Mouse (Mus musculus): Measurements from ENCODE around the gene Kdm1a.

The Kdm1a gene

GRCm38 (mm10) chr4:136602568-136602967, at the start of gene Kdm1a:
Kdm1a (minus strand) TSS chr4:136602723.
- DNase-seq (ENCODE audit: low spot score in 2 of 2), result peak; percentile 92

- DNase-seq (ENCODE audit: low spot score in 2 of 2), result no peak
Observed at GRCm38 (mm10) chr4:136651882-136652527, 49.5 kb upstream of the Kdm1a start.

GRCm38 (mm10) chr4:136651357-136651811, 48.9 kb upstream of the Kdm1a start:
- no peak for DNase-seq (ENCODE audit: low spot score in 2 of 2)

GRCm38 (mm10) chr4:136650261-136650660, 47.7 kb upstream of the Kdm1a start:
- no peak for DNase-seq (ENCODE audit: low spot score in 2 of 2)

GRCm38 (mm10) chr4:136649480-136650196, 47.1 kb upstream of the Kdm1a start:
- no peak for DNase-seq (ENCODE audit: low spot score in 2 of 2)

GRCm38 (mm10) chr4:136648922-136649479, 46.5 kb upstream of the Kdm1a start:
- DNase-seq (ENCODE audit: low spot score in 2 of 2), result peak; percentile 42 to 47

- no peak for DNase-seq (ENCODE audit: low spot score in 2 of 2)
Observed at GRCm38 (mm10) chr4:136638890-136639289, 36.4 kb upstream of the Kdm1a start.

GRCm38 (mm10) chr4:136638230-136638750, 35.8 kb upstream of the Kdm1a start:
- DNase-seq (ENCODE audit: low spot score in 2 of 2), result no peak

GRCm38 (mm10) chr4:136637563-136638229, 35.2 kb upstream of the Kdm1a start:
- no peak for DNase-seq (ENCODE audit: low spot score in 2 of 2)

- no peak for DNase-seq (ENCODE audit: low spot score in 2 of 2)
Observed at GRCm38 (mm10) chr4:136636983-136637562, 34.5 kb upstream of the Kdm1a start.

- no peak for DNase-seq (ENCODE audit: low spot score in 2 of 2)
Observed at GRCm38 (mm10) chr4:136636511-136636910, 34.0 kb upstream of the Kdm1a start.

- DNase-seq (ENCODE audit: low spot score in 2 of 2), result no peak
Observed at GRCm38 (mm10) chr4:136635995-136636394, 33.5 kb upstream of the Kdm1a start.

GRCm38 (mm10) chr4:136631237-136631994, 28.9 kb upstream of the Kdm1a start:
- DNase-seq (ENCODE audit: low spot score in 2 of 2), result no peak

- peak; percentile 45 to 56 for DNase-seq (ENCODE audit: low spot score in 2 of 2)
Observed at GRCm38 (mm10) chr4:136626590-136626989, 24.1 kb upstream of the Kdm1a start.

GRCm38 (mm10) chr4:136622388-136622787, 19.9 kb upstream of the Kdm1a start, which contains the start of gene Lactbl1:
Lactbl1 (plus strand) TSS chr4:136622621.
- DNase-seq (ENCODE audit: low spot score in 2 of 2), result no peak

- DNase-seq (ENCODE audit: low spot score in 2 of 2), result no peak
Observed at GRCm38 (mm10) chr4:136621956-136622355, 19.4 kb upstream of the Kdm1a start.

GRCm38 (mm10) chr4:136621336-136621735, 18.8 kb upstream of the Kdm1a start:
- DNase-seq (ENCODE audit: low spot score in 2 of 2), result peak in 1 of 2 experiments; percentile 28

- no peak for DNase-seq (ENCODE audit: low spot score in 2 of 2)
Observed at GRCm38 (mm10) chr4:136613657-136614056, 11.1 kb upstream of the Kdm1a start.

- no peak for DNase-seq (ENCODE audit: low spot score in 2 of 2)
Observed at GRCm38 (mm10) chr4:136610387-136610856, 7.9 kb upstream of the Kdm1a start, which contains the start of gene Tex46. Tex46 (plus strand) TSS chr4:136610437.

GRCm38 (mm10) chr4:136605756-136606485, 3.4 kb upstream of the Kdm1a start:
- no peak for DNase-seq (ENCODE audit: low spot score in 2 of 2)
